Mouse (Mus musculus): ENCODE measurements around the gene Vwc2l. TPM values are rescaled to one million over a fixed set of nuclear protein-coding genes. Genes with fewer than 3 reads are reported as not detected.

The Vwc2l gene
- polyA plus RNA-seq, 2 experiments from 2014 or later, result not detected

GRCm38 (mm10) chr1:70913071-70913470, 187.6 kb downstream of the Vwc2l start:
- ATAC-seq, result no peak

- no peak for ATAC-seq
Observed at GRCm38 (mm10) chr1:70918173-70919036, 192.9 kb downstream of the Vwc2l start.

- no peak for ATAC-seq
Observed at GRCm38 (mm10) chr1:70933016-70933415, 207.5 kb downstream of the Vwc2l start.

All from activated CD4-positive, CD25-positive, alpha-beta regulatory T cell, adult 4 months (primary cell).